Mouse (Mus musculus): ENCODE data around the gene Tmem255b. TPM values are rescaled to one million over a fixed set of nuclear protein-coding genes. Genes with fewer than 3 reads are reported as not detected.

Gene Tmem255b
- 0.27 TPM in 1 of 2 replicates, not detected in the other for polyA plus RNA-seq (2016; fragmentation: Nextera tagmentation; extraction: Ambion mirVana)

GRCm38 (mm10) chr8:13434889-13435288 lies at the start of gene Tmem255b:
Gene Tmem255b (plus strand): TSS chr8:13435189.
- H3K9ac ChIP-seq: no peak within 1 kb of the TSS
- WGBS: 13% methylated on average over 10 of the region's 10 CpGs
- H3K4me2 ChIP-seq: peak within 1 kb of the TSS; percentile 24

GRCm38 (mm10) chr8:13386366-13386765 lies 48.6 kb upstream of the Tmem255b start:
- no peak overlapping the region for H3K4me2 ChIP-seq
- H3K27me3 ChIP-seq: no peaks in the 10 kb centered on the region
- whole genome bisulfite sequencing: 81% methylated on average over 13 of the region's 13 CpGs
- no peak overlapping the region for H3K9ac ChIP-seq
- no peaks in the 10 kb centered on the region for H3K4me1 ChIP-seq
- no peak for ATAC-seq (ENCODE audit: low FRiP score)
- H3K36me3 ChIP-seq (replicated peaks): no peaks in the 10 kb centered on the region
- H3K9me3 ChIP-seq: no peaks in the 10 kb centered on the region
- no peak overlapping the region for H3K27ac ChIP-seq
- H3K4me3 ChIP-seq (replicated peaks): no peak overlapping the region

More at GRCm38 (mm10) chr8:13434889-13435288, at the start of gene Tmem255b:
- H3K4me1 ChIP-seq: peaks cover 13% of the 10 kb centered on the region; the same call in 1 of the 2 replicates
- no peak within 1 kb of the TSS for H3K4me3 ChIP-seq (replicated peaks)
- ATAC-seq (ENCODE audit: low FRiP score): no peak
- no peaks in the 10 kb centered on the region for H3K36me3 ChIP-seq (replicated peaks)
- no peaks in the 10 kb centered on the region for H3K9me3 ChIP-seq
- peaks cover 27% of the 10 kb centered on the region for H3K27me3 ChIP-seq
- no peak within 1 kb of the TSS for H3K27ac ChIP-seq

GRCm38 (mm10) chr8:13387728-13388127 lies 47.3 kb upstream of the Tmem255b start:
- Histone ChIP-seq H3K4me3 (replicated peaks) (no peak overlapping the region), H3K27me3 (no peaks in the 10 kb centered on the region), H3K4me1 (no peaks in the 10 kb centered on the region), H3K36me3 (replicated peaks) (no peaks in the 10 kb centered on the region), H3K27ac (no peak overlapping the region), H3K4me2 (no peak overlapping the region), H3K9me3 (no peaks in the 10 kb centered on the region), H3K9ac (no peak overlapping the region)
- ATAC-seq (ENCODE audit: low FRiP score): no peak
- WGBS: 88% methylated on average over 8 of the region's 8 CpGs

- Histone ChIP-seq H3K27me3 (no peaks in the 10 kb centered on the region), H3K9me3 (no peaks in the 10 kb centered on the region), H3K36me3 (replicated peaks) (no peaks in the 10 kb centered on the region), H3K4me1 (no peaks in the 10 kb centered on the region), H3K4me3 (replicated peaks) (no peak overlapping the region), H3K4me2 (no peak overlapping the region), H3K9ac (no peak overlapping the region), H3K27ac (no peak overlapping the region)
- 88% methylated on average over 2 of the region's 2 CpGs for WGBS
- ATAC-seq (ENCODE audit: low FRiP score): no peak
Observed at GRCm38 (mm10) chr8:13388744-13389143, 46.2 kb upstream of the Tmem255b start.

- Histone ChIP-seq H3K9ac (no peak overlapping the region), H3K27me3 (no peaks in the 10 kb centered on the region), H3K4me1 (no peaks in the 10 kb centered on the region), H3K36me3 (replicated peaks) (no peaks in the 10 kb centered on the region), H3K4me3 (replicated peaks) (no peak overlapping the region), H3K9me3 (no peaks in the 10 kb centered on the region), H3K27ac (no peak overlapping the region), H3K4me2 (no peak overlapping the region)
- 89% methylated on average over 7 of the region's 7 CpGs for WGBS
- no peak for ATAC-seq (ENCODE audit: low FRiP score)
Observed at GRCm38 (mm10) chr8:13393869-13394268, 41.1 kb upstream of the Tmem255b start.

- Histone ChIP-seq H3K4me1 (no peaks in the 10 kb centered on the region), H3K27me3 (no peaks in the 10 kb centered on the region), H3K27ac (no peak within 1 kb of the TSS), H3K4me3 (replicated peaks) (no peak within 1 kb of the TSS), H3K9ac (no peak within 1 kb of the TSS), H3K36me3 (replicated peaks) (no peaks in the 10 kb centered on the region), H3K4me2 (no peak within 1 kb of the TSS), H3K9me3 (no peaks in the 10 kb centered on the region)
- WGBS: 78% methylated on average over 5 of the region's 5 CpGs
- ATAC-seq (ENCODE audit: low FRiP score): no peak
Observed at GRCm38 (mm10) chr8:13396725-13397124, 38.3 kb upstream of the Tmem255b start, which contains the start of gene Atp4b. Gene Atp4b (minus strand): TSS chr8:13396825.

- Histone ChIP-seq H3K9me3 (no peaks in the 10 kb centered on the region), H3K4me2 (no peak overlapping the region), H3K27me3 (no peaks in the 10 kb centered on the region), H3K36me3 (replicated peaks) (no peaks in the 10 kb centered on the region), H3K4me1 (0 out of 2 replicates have a peak, but pooled peaks cover 5% of the 10 kb centered on the region), H3K27ac (no peak overlapping the region), H3K9ac (no peak overlapping the region), H3K4me3 (replicated peaks) (no peak overlapping the region)
- ATAC-seq (ENCODE audit: low FRiP score): no peak
- WGBS: 84% methylated on average over 6 of the region's 6 CpGs
Observed at GRCm38 (mm10) chr8:13403517-13403916, 31.5 kb upstream of the Tmem255b start.

- Histone ChIP-seq H3K36me3 (replicated peaks) (no peaks in the 10 kb centered on the region), H3K27me3 (no peaks in the 10 kb centered on the region), H3K9ac (no peak within 1 kb of the TSS), H3K9me3 (no peaks in the 10 kb centered on the region), H3K27ac (no peak within 1 kb of the TSS), H3K4me3 (replicated peaks) (no peak within 1 kb of the TSS), H3K4me1 (0 out of 2 replicates have a peak, but pooled peaks cover 5% of the 10 kb centered on the region), H3K4me2 (no peak within 1 kb of the TSS)
- ATAC-seq (ENCODE audit: low FRiP score): no peak
- WGBS: 79% methylated on average over 5 of the region's 5 CpGs
Observed at GRCm38 (mm10) chr8:13404666-13405131, 30.3 kb upstream of the Tmem255b start, which contains the start of gene Grk1. Gene Grk1 (plus strand): TSS chr8:13405081.

GRCm38 (mm10) chr8:13406011-13406410 lies 29.0 kb upstream of the Tmem255b start:
- Histone ChIP-seq H3K9me3 (no peaks in the 10 kb centered on the region), H3K4me3 (replicated peaks) (no peak overlapping the region), H3K27ac (no peak overlapping the region), H3K36me3 (replicated peaks) (no peaks in the 10 kb centered on the region), H3K4me2 (no peak overlapping the region), H3K4me1 (0 out of 2 replicates have a peak, but pooled peaks cover 5% of the 10 kb centered on the region), H3K27me3 (no peaks in the 10 kb centered on the region), H3K9ac (no peak overlapping the region)
- WGBS: 62% methylated on average over 5 of the region's 5 CpGs
- ATAC-seq (ENCODE audit: low FRiP score): no peak

- no peak overlapping the region for H3K27ac ChIP-seq
- no peaks in the 10 kb centered on the region for H3K36me3 ChIP-seq (replicated peaks)
- no peaks in the 10 kb centered on the region for H3K9me3 ChIP-seq
- no peaks in the 10 kb centered on the region for H3K4me1 ChIP-seq
- no peak overlapping the region for H3K4me2 ChIP-seq
- WGBS: 29% methylated on average over 6 of the region's 6 CpGs
- no peak overlapping the region for H3K9ac ChIP-seq
- peaks cover 3% of the 10 kb centered on the region; the same call in 1 of the 2 replicates for H3K27me3 ChIP-seq
- no peak overlapping the region for H3K4me3 ChIP-seq (replicated peaks)
- no peak for ATAC-seq (ENCODE audit: low FRiP score)
Observed at GRCm38 (mm10) chr8:13411597-13411996, 23.4 kb upstream of the Tmem255b start.

- Histone ChIP-seq H3K9ac (no peak overlapping the region), H3K4me2 (no peak overlapping the region), H3K4me1 (no peaks in the 10 kb centered on the region), H3K36me3 (replicated peaks) (no peaks in the 10 kb centered on the region), H3K27ac (no peak overlapping the region), H3K9me3 (no peaks in the 10 kb centered on the region), H3K4me3 (replicated peaks) (no peak overlapping the region), H3K27me3 (peaks cover 3% of the 10 kb centered on the region; the same call in 1 of the 2 replicates)
- no peak for ATAC-seq (ENCODE audit: low FRiP score)
- WGBS: 67% methylated on average over 13 of the region's 13 CpGs
Observed at GRCm38 (mm10) chr8:13412891-13413558, 22.0 kb upstream of the Tmem255b start.

GRCm38 (mm10) chr8:13413823-13414390 lies 21.1 kb upstream of the Tmem255b start:
- Histone ChIP-seq H3K9me3 (no peaks in the 10 kb centered on the region), H3K9ac (no peak overlapping the region), H3K27ac (no peak overlapping the region), H3K4me1 (no peaks in the 10 kb centered on the region), H3K4me2 (no peak overlapping the region), H3K27me3 (peaks cover 3% of the 10 kb centered on the region; the same call in 1 of the 2 replicates), H3K4me3 (replicated peaks) (no peak overlapping the region), H3K36me3 (replicated peaks) (no peaks in the 10 kb centered on the region)
- 63% methylated on average over 12 of the region's 12 CpGs for WGBS
- ATAC-seq (ENCODE audit: low FRiP score): no peak
